Mouse (Mus musculus): ENCODE data around the gene Tm6sf1. TPM values are rescaled to one million over a fixed set of nuclear protein-coding genes. Genes with fewer than 3 reads are reported as not detected.
A peak's percentile ranks its signal among the peaks of the same experiment; 100 is the strongest.

Gene Tm6sf1
- polyA plus RNA-seq, 1 experiment, result 11.4 TPM

DNA sequence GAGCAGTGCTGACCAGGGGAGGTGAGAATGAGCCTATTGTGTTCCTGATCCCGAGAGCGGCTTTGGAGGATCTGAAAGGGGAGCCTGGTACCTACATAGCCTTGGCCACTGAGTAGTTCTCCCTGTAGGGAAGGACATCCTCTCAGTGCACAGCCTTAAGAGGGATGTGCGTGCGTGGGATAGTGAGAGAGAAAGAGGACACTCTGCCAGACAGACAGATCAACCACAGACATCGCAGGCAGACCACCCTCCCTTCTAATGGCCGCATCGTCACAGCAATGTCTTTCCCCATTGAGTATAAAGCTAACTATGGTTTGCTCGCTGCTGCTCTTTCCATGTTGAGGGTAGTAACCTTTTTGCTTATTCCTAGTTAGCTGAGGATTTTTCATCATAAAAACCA, 14.9 kb upstream of the Tm6sf1 start:
- Histone ChIP-seq H3K36me3 (ENCODE audit: control insufficient read depth, insufficient read depth) (no peaks in the 10 kb centered on the region), H3K27me3 (ENCODE audit: control insufficient read depth, insufficient read depth, insufficient read length) (peaks cover 7% of the 10 kb centered on the region), H3K4me2 (ENCODE audit: low read depth) (no peak overlapping the region), H3K4me3 (no peak overlapping the region), H3K79me2 (ENCODE audit: control insufficient read depth, insufficient read depth) (no peaks in the 10 kb centered on the region), H3ac (ENCODE audit: control insufficient read depth, insufficient read length) (no peak overlapping the region)
- TF ChIP-seq MAX (IDR thresholded peaks at IDR 0.05; ENCODE audit: low read depth) (no peak), E2F4 (IDR thresholded peaks at IDR 0.05; ENCODE audit: insufficient read depth) (no peak), MYOG (IDR thresholded peaks at IDR 0.05; ENCODE audit: control insufficient read depth in 1 of 3, insufficient read depth in 1 of 3, insufficient read length in 2 of 3, low read depth in 2 of 3) (no peak)

DNA sequence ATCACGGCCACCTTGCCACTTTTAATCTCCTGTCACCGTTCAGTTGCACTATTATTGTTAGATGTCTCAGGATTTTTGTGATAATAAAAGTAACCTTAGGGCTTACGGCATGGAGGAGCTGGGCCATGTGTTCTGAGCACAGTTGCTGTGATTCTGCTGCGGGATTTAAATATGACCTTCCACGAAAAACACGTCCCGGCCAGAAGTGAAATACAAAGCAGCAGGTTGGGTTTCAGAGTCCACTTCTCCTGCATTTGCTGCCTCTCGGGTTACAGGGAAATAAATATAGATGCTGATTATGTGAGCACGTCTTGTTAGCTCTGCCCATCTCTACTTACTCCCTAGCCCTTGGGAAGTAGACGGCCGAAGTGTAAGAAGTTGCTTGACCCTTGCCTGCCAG, 14.0 kb upstream of the Tm6sf1 start:
- peak overlapping the region; percentile 42 for H3K4me2 ChIP-seq (ENCODE audit: low read depth)
- no peaks in the 10 kb centered on the region for H3K36me3 ChIP-seq (ENCODE audit: control insufficient read depth, insufficient read depth)
- H3K79me2 ChIP-seq (ENCODE audit: control insufficient read depth, insufficient read depth), result no peaks in the 10 kb centered on the region
- H3K4me3 ChIP-seq, result no peak overlapping the region
- H3ac ChIP-seq (ENCODE audit: control insufficient read depth, insufficient read length), result no peak overlapping the region
- TF ChIP-seq POLR2AphosphoS2 (IDR thresholded peaks at IDR 0.05; ENCODE audit: insufficient read length, low read depth) (no peak), E2F4 (IDR thresholded peaks at IDR 0.05; ENCODE audit: insufficient read depth) (no peak), CEBPB (IDR thresholded peaks at IDR 0.05; ENCODE audit: insufficient read depth, poor library complexity, severe bottlenecking) (no peak), SRF (IDR thresholded peaks at IDR 0.05; ENCODE audit: control insufficient read depth, insufficient read length, low read depth) (no peak), REST (IDR thresholded peaks at IDR 0.05; ENCODE audit: insufficient read depth, insufficient read length) (no peak), MAX (IDR thresholded peaks at IDR 0.05; ENCODE audit: low read depth) (no peak), MYOG (IDR thresholded peaks at IDR 0.05; ENCODE audit: control insufficient read depth in 1 of 3, insufficient read depth in 1 of 3, insufficient read length in 2 of 3, low read depth in 2 of 3) (no peak)
- H3K27me3 ChIP-seq (ENCODE audit: control insufficient read depth, insufficient read depth, insufficient read length), result peaks cover 7% of the 10 kb centered on the region

DNA sequence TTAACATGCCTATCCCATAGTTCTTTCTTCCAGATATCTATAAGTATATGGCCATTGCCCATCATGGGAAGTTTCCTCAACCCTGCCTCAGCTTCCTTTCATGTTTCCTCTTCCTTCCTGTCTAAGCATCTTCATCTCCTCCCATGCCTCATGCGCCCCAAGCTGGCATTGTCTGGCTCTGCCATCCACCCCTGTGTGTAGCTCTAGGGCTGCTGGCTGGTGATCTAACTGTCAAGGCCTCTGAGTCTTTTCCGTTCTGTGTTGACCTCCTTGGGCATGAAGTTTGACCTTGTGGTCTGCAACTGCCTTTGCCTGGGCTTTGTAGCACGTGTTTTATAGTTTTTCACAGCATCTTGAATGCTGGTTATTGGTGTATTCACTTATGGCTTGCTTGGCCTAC, 13.5 kb upstream of the Tm6sf1 start:
- Histone ChIP-seq H3K4me3 (no peak overlapping the region), H3K4me2 (ENCODE audit: low read depth) (peak overlapping the region; percentile 42), H3ac (ENCODE audit: control insufficient read depth, insufficient read length) (no peak overlapping the region), H3K79me2 (ENCODE audit: control insufficient read depth, insufficient read depth) (no peaks in the 10 kb centered on the region), H3K27me3 (ENCODE audit: control insufficient read depth, insufficient read depth, insufficient read length) (peaks cover 7% of the 10 kb centered on the region), H3K36me3 (ENCODE audit: control insufficient read depth, insufficient read depth) (no peaks in the 10 kb centered on the region)
- no peak for TF ChIP-seq CEBPB (IDR thresholded peaks at IDR 0.05; ENCODE audit: insufficient read depth, poor library complexity, severe bottlenecking)
- TF ChIP-seq MAX (IDR thresholded peaks at IDR 0.05; ENCODE audit: low read depth), result no peak
- TF ChIP-seq E2F4 (IDR thresholded peaks at IDR 0.05; ENCODE audit: insufficient read depth), result no peak
- no peak for TF ChIP-seq REST (IDR thresholded peaks at IDR 0.05; ENCODE audit: insufficient read depth, insufficient read length)
- no peak for TF ChIP-seq POLR2A (IDR thresholded peaks at IDR 0.05; ENCODE audit: insufficient read length, low read depth)
- no peak for TF ChIP-seq TCF12 (IDR thresholded peaks at IDR 0.05; ENCODE audit: insufficient read depth, poor library complexity, severe bottlenecking)

DNA sequence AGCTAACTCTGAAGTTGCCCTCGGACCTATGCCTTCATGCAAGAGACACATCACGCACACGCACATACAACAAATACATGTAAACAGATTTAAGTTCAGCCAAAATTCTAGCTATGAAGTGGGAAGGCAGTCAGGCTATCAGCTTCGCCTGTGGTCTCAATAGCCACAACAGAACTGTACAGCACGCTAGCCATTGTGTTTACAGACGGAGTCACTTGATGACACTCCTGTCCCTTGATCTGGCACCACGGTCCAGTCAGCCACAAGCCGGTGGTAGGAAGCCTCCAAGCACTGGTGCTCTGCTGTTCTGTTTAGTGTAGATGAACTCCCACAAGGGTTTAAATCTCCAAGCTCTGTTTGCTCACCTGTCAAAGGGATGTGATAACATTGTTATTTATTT, 12.8 kb upstream of the Tm6sf1 start:
- no peak overlapping the region for H3K4me2 ChIP-seq (ENCODE audit: low read depth)
- no peaks in the 10 kb centered on the region for H3K36me3 ChIP-seq (ENCODE audit: control insufficient read depth, insufficient read depth)
- H3K4me3 ChIP-seq, result no peak overlapping the region
- H3K79me2 ChIP-seq (ENCODE audit: control insufficient read depth, insufficient read depth), result no peaks in the 10 kb centered on the region
- no peak for TF ChIP-seq MYOG (IDR thresholded peaks at IDR 0.05; ENCODE audit: control insufficient read depth in 1 of 3, insufficient read depth in 1 of 3, insufficient read length in 2 of 3, low read depth in 2 of 3)
- TF ChIP-seq TCF12 (IDR thresholded peaks at IDR 0.05; ENCODE audit: insufficient read depth, poor library complexity, severe bottlenecking), result no peak
- no peak for TF ChIP-seq USF1 (IDR thresholded peaks at IDR 0.05; ENCODE audit: low read depth)
- no peak for TF ChIP-seq SRF (IDR thresholded peaks at IDR 0.05; ENCODE audit: control insufficient read depth, insufficient read length, low read depth)
- TF ChIP-seq MYOD1 (IDR thresholded peaks at IDR 0.05; ENCODE audit: control insufficient read depth in 1 of 3, insufficient read length in 2 of 3, low read depth in 2 of 3), result no peak
- no peak for TF ChIP-seq MAX (IDR thresholded peaks at IDR 0.05; ENCODE audit: low read depth)
- no peak for TF ChIP-seq POLR2A (IDR thresholded peaks at IDR 0.05; ENCODE audit: insufficient read length, low read depth)
- H3ac ChIP-seq (ENCODE audit: control insufficient read depth, insufficient read length), result no peak overlapping the region
- H3K27me3 ChIP-seq (ENCODE audit: control insufficient read depth, insufficient read depth, insufficient read length), result peaks cover 7% of the 10 kb centered on the region

DNA sequence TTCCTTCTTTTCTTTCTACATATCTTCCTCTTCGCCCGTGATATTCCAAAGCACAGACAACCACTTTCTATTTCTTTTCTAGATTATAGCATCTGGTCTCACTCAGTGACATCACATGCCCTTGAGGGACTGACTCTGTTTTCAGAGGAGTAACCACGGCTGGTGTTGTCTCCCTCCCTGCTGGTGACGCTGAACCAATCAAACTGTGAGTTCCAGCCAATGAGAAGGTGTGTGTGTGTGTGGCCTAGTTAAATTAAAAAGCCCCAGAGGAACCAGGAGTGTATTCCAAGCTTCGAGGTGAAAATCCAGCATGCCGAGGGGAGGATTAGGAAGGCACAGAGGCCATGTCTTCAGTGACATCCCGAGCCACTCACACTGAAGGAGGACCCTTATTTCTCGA, 11.8 kb upstream of the Tm6sf1 start:
- Histone ChIP-seq H3K79me2 (ENCODE audit: control insufficient read depth, insufficient read depth) (no peaks in the 10 kb centered on the region), H3K4me2 (ENCODE audit: low read depth) (no peak overlapping the region), H3K4me3 (no peak overlapping the region), H3ac (ENCODE audit: control insufficient read depth, insufficient read length) (no peak overlapping the region), H3K36me3 (ENCODE audit: control insufficient read depth, insufficient read depth) (no peaks in the 10 kb centered on the region), H3K27me3 (ENCODE audit: control insufficient read depth, insufficient read depth, insufficient read length) (peaks cover 7% of the 10 kb centered on the region)
- no peak for TF ChIP-seq MAX (IDR thresholded peaks at IDR 0.05; ENCODE audit: low read depth)
- TF ChIP-seq CEBPB (IDR thresholded peaks at IDR 0.05; ENCODE audit: insufficient read depth, poor library complexity, severe bottlenecking), result no peak
- no peak for TF ChIP-seq TCF12 (IDR thresholded peaks at IDR 0.05; ENCODE audit: insufficient read depth, poor library complexity, severe bottlenecking)
- no peak for TF ChIP-seq SRF (IDR thresholded peaks at IDR 0.05; ENCODE audit: control insufficient read depth, insufficient read length, low read depth)
- TF ChIP-seq USF1 (IDR thresholded peaks at IDR 0.05; ENCODE audit: low read depth), result no peak
- no peak for TF ChIP-seq MYOD1 (IDR thresholded peaks at IDR 0.05; ENCODE audit: control insufficient read depth in 1 of 3, insufficient read length in 2 of 3, low read depth in 2 of 3)
- TF ChIP-seq TCF3 (IDR thresholded peaks at IDR 0.05; ENCODE audit: insufficient read length, low read depth), result no peak
- TF ChIP-seq POLR2AphosphoS2 (IDR thresholded peaks at IDR 0.05; ENCODE audit: insufficient read length, low read depth), result no peak
- TF ChIP-seq MYOG (IDR thresholded peaks at IDR 0.05; ENCODE audit: control insufficient read depth in 1 of 3, insufficient read depth in 1 of 3, insufficient read length in 2 of 3, low read depth in 2 of 3), result no peak
- no peak for TF ChIP-seq E2F4 (IDR thresholded peaks at IDR 0.05; ENCODE audit: insufficient read depth)
- no peak for TF ChIP-seq POLR2A (IDR thresholded peaks at IDR 0.05; ENCODE audit: insufficient read length, low read depth)
- TF ChIP-seq REST (IDR thresholded peaks at IDR 0.05; ENCODE audit: insufficient read depth, insufficient read length), result no peak
